Mouse (Mus musculus) MEL (cell line): ENCODE measurements around the gene Cd72.

Source experiments
- BHLHE40 ChIP-seq: IDR thresholded peaks from 2 replicates; pipeline ENCODE4 v1.6.1; 2012; ENCODE audit warnings: low read depth, mild to moderate bottlenecking, inconsistent platforms, low read length, improper control_type of control experiment, borderline replicate concordance
- CTCF ChIP-seq, 3 experiments: IDR thresholded peaks in 2 of 3; conservative IDR thresholded peaks in 1 of 3; 2 replicates each; pipeline ENCODE4 v1.5.1; 2011 to 2012; ENCODE audit warnings: low read length in 3 of 3, low read depth in 2 of 3, mild to moderate bottlenecking in 2 of 3, improper control_type of control experiment in 1 of 3, inconsistent platforms in 1 of 3, mixed read lengths in 1 of 3, moderate library complexity in 1 of 3; ENCODE audit not compliant: control insufficient read depth in 1 of 3, insufficient read depth in 1 of 3, poor library complexity in 1 of 3, severe bottlenecking in 1 of 3
- EP300 ChIP-seq, 2 experiments: IDR thresholded peaks; 2 replicates each; pipeline ENCODE4 v1.6.1; 2011; ENCODE audit warnings: improper control_type of control experiment in 2 of 2, low read length in 2 of 2, low read depth in 1 of 2, mild to moderate bottlenecking in 1 of 2
- GATA1 ChIP-seq: IDR thresholded peaks from 2 replicates; pipeline ENCODE4 v1.6.1; 2011; ENCODE audit warnings: low read depth, low read length, improper control_type of control experiment
- NELFE ChIP-seq: IDR thresholded peaks from 2 replicates; pipeline ENCODE4 v1.6.1; 2011; ENCODE audit warnings: low read depth, low read length, improper control_type of control experiment
- POLR2A ChIP-seq, 2 experiments: IDR thresholded peaks; 2 replicates each; pipeline ENCODE4 v1.6.1; 2011 to 2012; ENCODE audit warnings: low read length in 2 of 2, mild to moderate bottlenecking in 2 of 2, control low read depth in 1 of 2, improper control_type of control experiment in 1 of 2, low read depth in 1 of 2, moderate library complexity in 1 of 2; ENCODE audit not compliant: control insufficient read depth in 1 of 2, insufficient read depth in 1 of 2, poor library complexity in 1 of 2
- RAD21 ChIP-seq: IDR thresholded peaks from 2 replicates; pipeline ENCODE4 v1.6.1; 2011; ENCODE audit warnings: mild to moderate bottlenecking, low read depth, low read length, improper control_type of control experiment
- SIN3A ChIP-seq: IDR thresholded peaks from 2 replicates; pipeline ENCODE4 v1.6.1; 2012; ENCODE audit warnings: low read length, improper control_type of control experiment, inconsistent platforms
- UBTF ChIP-seq: IDR thresholded peaks from 2 replicates; pipeline ENCODE4 v1.6.1; 2012; ENCODE audit warnings: low read depth, mild to moderate bottlenecking, inconsistent platforms, low read length, improper control_type of control experiment, moderate library complexity, borderline replicate concordance; ENCODE audit not compliant: insufficient read depth

GRCm38 (mm10) chr4:43489611-43490010 lies 35.2 kb upstream of the Cd72 start:
- no peak for TF ChIP-seq UBTF
- TF ChIP-seq POLR2A (IDR thresholded peaks at IDR 0.05; ENCODE audit: control insufficient read depth in 1 of 2, insufficient read depth in 1 of 2, low read depth in 1 of 2, low read length in 2 of 2, poor library complexity in 1 of 2) = no peak
- no peak for TF ChIP-seq GATA1
- no peak for TF ChIP-seq CTCF (IDR thresholded peaks at IDR 0.05 in 2 of 3, conservative IDR thresholded peaks at IDR 0.05 in 1 of 3; ENCODE audit: control insufficient read depth in 1 of 3, insufficient read depth in 1 of 3, low read depth in 2 of 3, low read length in 3 of 3, poor library complexity in 1 of 3, severe bottlenecking in 1 of 3)
- TF ChIP-seq RAD21 = no peak
- no peak for TF ChIP-seq NELFE
- no peak for TF ChIP-seq EP300 (IDR thresholded peaks at IDR 0.05; ENCODE audit: low read depth in 1 of 2, low read length in 2 of 2)
- TF ChIP-seq BHLHE40 = no peak
- TF ChIP-seq SIN3A = no peak
